Mouse (Mus musculus) neural tube, embryonic 13.5 days (tissue): Measurements from ENCODE around the gene Pon1. TPM values are rescaled to one million over a fixed set of nuclear protein-coding genes. Genes with fewer than 3 reads are reported as not detected.
"Not testable (repeated sequence)": the region's sequence is repeated elsewhere in the genome, so short reads cannot be mapped to it uniquely, and the experiment has no call there.

Experiments
- ATAC-seq: fragments of 200-750 bp; cut with Nextera tagmentation; 2 replicates; pipeline ENCODE4 v1.8.0; 2017; ENCODE audit warnings: low read depth, mild to moderate bottlenecking, moderate TSS enrichment, moderate library complexity
- H3K27ac ChIP-seq: fragments of 300-500 bp; sonication (generic); replicated peaks from 2 replicates; pipeline ENCODE4 v1.5.1; 2015; ENCODE audit warnings: moderate library complexity, mild to moderate bottlenecking, inconsistent platforms
- H3K27me3 ChIP-seq: fragments of 300-500 bp; sonication (generic); 2 replicates; pipeline ENCODE4 v1.6.1; 2015; ENCODE audit warnings: mild to moderate bottlenecking, inconsistent platforms
- H3K36me3 ChIP-seq: fragments of 300-500 bp; sonication (generic); 2 replicates; pipeline ENCODE4 v1.6.1; 2015; ENCODE audit warnings: mild to moderate bottlenecking, inconsistent platforms
- H3K4me1 ChIP-seq: fragments of 300-500 bp; sonication (generic); replicated peaks from 2 replicates; pipeline ENCODE4 v1.6.1; 2015; ENCODE audit warnings: inconsistent platforms
- H3K4me2 ChIP-seq: fragments of 300-500 bp; sonication (generic); 2 replicates; pipeline ENCODE4 v1.6.1; 2015; ENCODE audit warnings: inconsistent platforms, mild to moderate bottlenecking, moderate library complexity
- H3K4me3 ChIP-seq: fragments of 300-500 bp; sonication (generic); 2 replicates; pipeline ENCODE4 v1.5.1; 2015; ENCODE audit warnings: mild to moderate bottlenecking, inconsistent platforms
- H3K9ac ChIP-seq: fragments of 300-500 bp; sonication (generic); 2 replicates; pipeline ENCODE4 v1.6.1; 2015; ENCODE audit warnings: moderate library complexity, mild to moderate bottlenecking, inconsistent platforms
- H3K9me3 ChIP-seq: fragments of 300-500 bp; sonication (generic); 2 replicates; pipeline ENCODE4 v1.6.1; 2016; ENCODE audit warnings: inconsistent platforms
- WGBS: fragments of 180-500 bp; shearing (Covaris S2); methylation state at CpG from one replicate; pipeline ENCODE4 v1.1.7; 2015; 5-methylcytosine and 5-hydroxymethylcytosine counted together
- polyA plus RNA-seq: library from polyadenylated mRNA; unstranded; fragments of >200 nt; fragmentation: Nextera tagmentation; extraction: Ambion mirVana; gene quantifications from 2 replicates; pipeline ENCODE4 v1.2.1, GENCODE M21; 2015

Gene Pon1
- polyA plus RNA-seq = 0.19 TPM in 1 of 2 replicates, not detected in the other

DNA sequence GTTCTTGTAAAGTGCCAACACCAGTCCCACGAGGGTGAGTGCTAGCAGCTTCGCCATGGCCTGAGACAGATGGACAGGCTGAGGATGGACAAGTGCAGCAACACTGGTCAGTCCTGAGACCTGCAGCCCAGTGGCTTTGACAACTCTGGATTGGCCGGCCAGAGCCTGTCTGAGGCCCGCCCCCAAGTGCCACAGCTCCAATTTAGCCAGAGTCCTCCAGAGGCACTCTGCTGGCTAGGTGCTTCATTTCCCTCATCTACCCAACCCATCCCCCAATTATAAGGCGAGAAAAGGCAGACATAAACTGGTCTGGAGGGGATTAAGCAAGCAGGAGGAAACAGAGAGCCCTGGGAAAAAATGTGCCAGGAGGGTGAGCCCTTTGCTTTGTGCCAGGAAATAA, at the start of gene Pon1:
Gene Pon1 (minus strand): TSS at position 254 of the 400 bp plus-strand sequence.
- Histone ChIP-seq H3K36me3 (no peaks in the 10 kb centered on the region), H3K27ac (no peak within 1 kb of the TSS), H3K4me2 (no peak within 1 kb of the TSS), H3K27me3 (no peaks in the 10 kb centered on the region), H3K9me3 (no peaks in the 10 kb centered on the region), H3K9ac (no peak within 1 kb of the TSS), H3K4me1 (no peaks in the 10 kb centered on the region), H3K4me3 (no peak within 1 kb of the TSS)
- 56% methylated on average over 5 of the region's 5 CpGs for WGBS
- ATAC-seq = no peak

DNA sequence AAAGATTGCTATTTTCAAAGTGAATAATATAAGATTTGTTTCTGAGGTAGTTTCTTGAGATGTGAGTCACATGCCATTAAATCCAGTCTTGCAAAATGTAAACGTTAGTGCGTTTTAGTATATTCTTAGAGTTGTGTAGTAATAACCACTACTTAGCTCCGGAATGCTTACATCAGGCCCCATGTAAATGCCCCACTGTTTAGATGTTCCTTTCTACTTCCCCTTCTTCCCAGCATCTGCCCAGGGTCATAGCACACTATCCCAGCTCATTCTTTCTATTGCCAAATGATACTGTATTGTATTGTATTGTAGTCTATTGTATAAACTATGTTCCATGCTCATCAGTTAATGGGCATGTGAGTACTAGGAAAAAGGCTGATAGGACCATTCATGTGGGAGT, 45.1 kb upstream of the Pon1 start:
- no peak for ATAC-seq
- Histone ChIP-seq H3K36me3 (no peaks in the 10 kb centered on the region), H3K4me3 (no peak overlapping the region), H3K9me3 (no peaks in the 10 kb centered on the region), H3K4me2 (no peak overlapping the region), H3K9ac (no peak overlapping the region), H3K27me3 (no peaks in the 10 kb centered on the region), H3K4me1 (no peaks in the 10 kb centered on the region), H3K27ac (no peak overlapping the region)
- 94% methylated on average over 3 of the region's 3 CpGs for WGBS

DNA sequence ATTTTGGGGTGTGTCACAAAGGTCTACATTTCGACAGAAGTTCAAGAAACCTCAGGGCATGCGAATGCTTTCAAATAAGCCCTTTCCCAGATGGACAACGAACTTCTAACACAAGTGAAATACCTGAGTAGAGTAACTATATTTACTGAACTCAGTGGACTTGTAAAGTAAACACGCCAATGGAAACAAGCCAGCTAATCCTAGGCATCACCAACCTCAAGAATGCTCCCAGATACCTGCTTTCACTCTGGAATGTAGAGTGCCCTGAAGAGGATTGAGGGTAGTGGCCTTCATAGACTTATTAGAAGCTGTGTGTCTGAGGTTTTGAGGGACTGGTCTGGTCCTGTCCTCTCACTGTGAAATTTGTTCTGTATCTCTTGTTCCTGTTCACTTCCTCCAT, 43.8 kb upstream of the Pon1 start:
- H3K4me2 ChIP-seq = no peak overlapping the region
- ATAC-seq = no peak
- H3K4me1 ChIP-seq = no peaks in the 10 kb centered on the region
- no peaks in the 10 kb centered on the region for H3K36me3 ChIP-seq
- H3K9me3 ChIP-seq = no peaks in the 10 kb centered on the region
- H3K27me3 ChIP-seq = no peaks in the 10 kb centered on the region
- H3K4me3 ChIP-seq = no peak overlapping the region
- H3K27ac ChIP-seq = no peak overlapping the region
- H3K9ac ChIP-seq = no peak overlapping the region
- WGBS = 87% methylated on average over 4 of the region's 4 CpGs

DNA sequence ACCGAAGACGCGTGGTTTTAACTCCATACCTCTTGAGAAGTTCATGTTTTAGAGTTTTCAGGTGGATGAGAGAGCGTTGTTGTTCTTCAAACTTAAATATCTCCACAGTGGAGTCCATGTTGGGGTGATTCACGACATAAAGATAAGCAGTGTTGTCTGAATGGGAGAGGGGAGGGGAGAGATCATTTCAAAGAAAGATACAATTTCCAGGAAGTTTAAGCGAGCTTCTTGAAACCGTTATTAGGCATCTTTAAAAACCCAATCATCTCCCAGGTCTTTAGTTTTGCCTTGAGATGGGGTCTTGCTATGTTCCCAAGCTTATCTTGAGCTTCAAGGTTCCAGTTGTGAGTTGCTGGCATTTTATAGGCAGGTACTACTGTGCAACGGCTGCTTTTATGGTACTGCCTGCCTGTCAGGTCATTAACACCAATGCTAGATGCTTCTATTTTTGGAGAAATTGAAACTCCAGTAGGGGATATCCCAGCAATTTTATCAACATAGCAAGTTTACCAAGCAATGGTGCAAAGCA, 43.2 kb upstream of the Pon1 start:
- no peak overlapping the region for H3K9ac ChIP-seq
- H3K9me3 ChIP-seq = no peaks in the 10 kb centered on the region
- H3K4me3 ChIP-seq = no peak overlapping the region
- no peaks in the 10 kb centered on the region for H3K36me3 ChIP-seq
- no peaks in the 10 kb centered on the region for H3K4me1 ChIP-seq
- ATAC-seq = no peak
- no peak overlapping the region for H3K27ac ChIP-seq
- WGBS = 94% methylated on average over 8 of the region's 8 CpGs
- H3K27me3 ChIP-seq = no peaks in the 10 kb centered on the region
- H3K4me2 ChIP-seq = no peak overlapping the region

DNA sequence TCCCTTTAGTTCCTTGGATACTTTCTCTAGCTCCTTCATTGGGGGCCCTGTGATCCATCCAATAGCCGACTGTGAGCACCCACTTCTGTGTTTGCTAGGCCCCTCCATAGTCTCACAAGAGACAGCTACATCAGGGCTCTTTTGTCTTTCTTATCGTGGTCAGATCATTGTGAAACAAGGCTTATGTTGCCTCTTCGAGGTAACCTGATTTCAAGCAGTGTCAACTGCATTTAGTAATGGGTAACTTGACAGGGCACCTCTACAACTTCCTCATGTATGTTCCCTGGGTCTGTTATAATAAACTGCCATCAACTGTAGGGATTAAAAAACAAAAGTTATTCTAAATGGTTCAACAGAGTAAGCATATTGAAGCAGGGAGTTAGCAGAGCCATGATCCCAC, 40.8 kb upstream of the Pon1 start:
- H3K4me3 ChIP-seq = no peak overlapping the region
- no peak for ATAC-seq
- 87% methylated on average over 3 of the region's 3 CpGs for whole genome bisulfite sequencing
- no peaks in the 10 kb centered on the region for H3K27me3 ChIP-seq
- H3K36me3 ChIP-seq = no peaks in the 10 kb centered on the region
- no peak overlapping the region for H3K4me2 ChIP-seq
- H3K9ac ChIP-seq = no peak overlapping the region
- H3K4me1 ChIP-seq = no peaks in the 10 kb centered on the region
- H3K9me3 ChIP-seq = no peaks in the 10 kb centered on the region
- no peak overlapping the region for H3K27ac ChIP-seq

DNA sequence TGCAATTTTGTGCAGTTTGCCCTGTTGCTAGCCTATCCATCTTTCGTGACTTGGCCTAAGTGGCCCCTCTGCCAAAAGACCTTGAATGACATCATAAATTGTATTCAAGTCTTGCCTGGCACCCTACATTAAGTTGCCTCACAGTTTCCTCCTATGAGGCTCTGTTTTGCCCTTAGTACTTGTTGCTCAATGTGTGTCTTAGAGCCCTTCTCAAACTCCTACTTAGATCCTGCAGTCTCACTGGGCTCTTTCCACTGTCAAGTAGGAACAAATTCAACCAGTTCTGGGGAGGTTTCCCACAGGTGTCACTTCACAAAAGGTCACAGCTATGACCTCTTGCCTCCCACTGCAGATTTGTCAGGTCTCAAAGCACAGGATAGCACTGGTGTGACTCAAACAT, 40.1 kb upstream of the Pon1 start:
- Histone ChIP-seq H3K27me3 (no peaks in the 10 kb centered on the region), H3K9ac (no peak overlapping the region), H3K27ac (no peak overlapping the region), H3K36me3 (no peaks in the 10 kb centered on the region), H3K9me3 (no peaks in the 10 kb centered on the region), H3K4me2 (no peak overlapping the region), H3K4me1 (no peaks in the 10 kb centered on the region), H3K4me3 (no peak overlapping the region)
- ATAC-seq = no peak
- 92% methylated on average over 1 of the region's 1 CpGs for WGBS

DNA sequence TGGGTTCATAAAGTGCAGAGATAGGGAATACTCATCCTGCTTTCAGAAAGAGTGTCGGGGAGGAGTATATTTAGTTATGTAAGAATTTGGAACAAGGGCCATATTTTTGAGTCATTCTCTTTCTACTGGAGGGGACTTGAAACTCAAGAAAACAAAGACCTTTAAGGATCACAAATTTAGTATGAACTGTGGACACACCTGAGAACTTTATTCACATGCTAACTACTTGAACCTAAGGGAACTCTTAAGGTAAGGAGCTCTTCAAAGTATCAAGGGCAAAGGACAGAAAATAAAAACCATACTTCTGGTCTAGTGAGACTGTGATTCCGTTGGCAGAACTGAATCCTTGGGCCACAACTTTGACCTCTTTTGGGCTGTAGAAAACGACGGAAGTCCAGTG, 38.3 kb upstream of the Pon1 start:
- ATAC-seq = no peak
- no peak overlapping the region for H3K9ac ChIP-seq
- no peak overlapping the region for H3K4me2 ChIP-seq
- no peaks in the 10 kb centered on the region for H3K36me3 ChIP-seq
- H3K27me3 ChIP-seq = no peaks in the 10 kb centered on the region
- no peaks in the 10 kb centered on the region for H3K4me1 ChIP-seq
- no peak overlapping the region for H3K4me3 ChIP-seq
- H3K9me3 ChIP-seq = no peaks in the 10 kb centered on the region
- 94% methylated on average over 4 of the region's 4 CpGs for WGBS
- H3K27ac ChIP-seq = no peak overlapping the region

DNA sequence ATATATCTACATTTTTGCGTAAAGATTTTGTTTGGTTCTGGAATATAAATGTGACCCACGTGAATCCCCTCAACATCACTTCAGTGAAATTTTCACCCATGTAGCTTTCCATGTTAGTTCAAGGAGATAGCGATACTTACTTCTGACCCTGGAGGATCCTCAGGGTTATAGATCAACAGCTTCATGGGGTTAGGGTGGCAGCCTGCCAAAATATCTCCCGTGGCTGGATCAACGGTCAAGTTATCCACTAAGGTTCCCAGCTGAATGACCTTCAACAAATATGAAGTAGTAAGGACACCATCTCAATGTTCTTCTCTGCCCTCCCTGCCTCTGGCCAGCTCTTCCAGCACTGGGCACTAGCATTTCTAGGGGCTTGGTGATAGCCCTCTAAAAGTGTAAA, 36.5 kb upstream of the Pon1 start:
- H3K36me3 ChIP-seq = no peaks in the 10 kb centered on the region
- no peak for ATAC-seq
- H3K4me2 ChIP-seq = no peak overlapping the region
- H3K27me3 ChIP-seq = no peaks in the 10 kb centered on the region
- no peaks in the 10 kb centered on the region for H3K4me1 ChIP-seq
- H3K4me3 ChIP-seq = no peak overlapping the region
- H3K27ac ChIP-seq = no peak overlapping the region
- H3K9ac ChIP-seq = no peak overlapping the region
- 90% methylated on average over 5 of the region's 5 CpGs for WGBS
- H3K9me3 ChIP-seq = no peaks in the 10 kb centered on the region

DNA sequence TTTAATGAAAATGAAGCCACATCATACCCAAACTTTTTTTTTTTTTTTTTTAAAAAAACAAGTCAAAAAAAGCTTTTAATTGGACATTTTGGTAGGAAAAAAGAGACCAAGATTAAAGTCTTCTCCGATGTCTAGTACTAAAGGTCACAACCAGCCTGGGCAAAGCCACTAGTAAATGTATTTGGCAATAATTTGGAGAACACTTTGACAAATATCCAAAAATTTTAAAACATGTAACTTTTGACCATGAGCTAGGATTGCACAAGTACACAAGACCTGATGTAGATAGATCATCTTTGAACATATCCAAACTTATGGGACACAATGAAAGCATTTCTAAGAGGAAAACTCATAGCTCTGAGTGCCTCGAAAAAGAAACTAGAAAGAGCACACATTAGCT, 29.8 kb upstream of the Pon1 start:
- 91% methylated on average over 2 of the region's 2 CpGs for WGBS

DNA sequence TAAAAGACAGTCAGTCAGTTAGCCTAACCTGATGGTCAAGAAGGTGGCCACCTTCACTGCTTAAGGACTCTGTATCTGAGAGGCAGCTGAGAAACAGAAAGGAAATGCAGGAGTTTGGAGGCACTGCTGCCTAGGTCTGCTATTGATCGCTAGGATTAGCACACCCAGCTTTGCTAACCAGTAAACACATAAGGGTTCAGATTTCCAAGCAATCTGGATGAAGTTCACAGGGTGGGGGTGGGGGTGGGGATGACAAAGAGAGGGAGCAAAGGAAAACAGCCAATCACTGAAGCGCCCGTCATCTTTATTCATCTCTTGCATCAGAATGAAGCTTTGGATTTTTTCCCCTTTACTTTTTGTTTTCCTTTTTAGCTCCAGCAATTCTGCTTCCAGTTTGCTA, 28.3 kb upstream of the Pon1 start:
- Histone ChIP-seq H3K27ac (no peak overlapping the region), H3K4me1 (no peaks in the 10 kb centered on the region), H3K9ac (no peak overlapping the region), H3K9me3 (no peaks in the 10 kb centered on the region), H3K27me3 (no peaks in the 10 kb centered on the region), H3K4me2 (no peak overlapping the region), H3K4me3 (no peak overlapping the region), H3K36me3 (no peaks in the 10 kb centered on the region)
- ATAC-seq = no peak
- WGBS = 76% methylated on average over 3 of the region's 3 CpGs

More for the DNA sequence above, 29.8 kb upstream of the Pon1 start:
- H3K4me3 ChIP-seq, H3K27ac ChIP-seq, H3K9me3 ChIP-seq, H3K4me1 ChIP-seq, ATAC-seq, H3K27me3 ChIP-seq, H3K4me2 ChIP-seq, H3K9ac ChIP-seq, H3K36me3 ChIP-seq: not testable (repeated sequence)

DNA sequence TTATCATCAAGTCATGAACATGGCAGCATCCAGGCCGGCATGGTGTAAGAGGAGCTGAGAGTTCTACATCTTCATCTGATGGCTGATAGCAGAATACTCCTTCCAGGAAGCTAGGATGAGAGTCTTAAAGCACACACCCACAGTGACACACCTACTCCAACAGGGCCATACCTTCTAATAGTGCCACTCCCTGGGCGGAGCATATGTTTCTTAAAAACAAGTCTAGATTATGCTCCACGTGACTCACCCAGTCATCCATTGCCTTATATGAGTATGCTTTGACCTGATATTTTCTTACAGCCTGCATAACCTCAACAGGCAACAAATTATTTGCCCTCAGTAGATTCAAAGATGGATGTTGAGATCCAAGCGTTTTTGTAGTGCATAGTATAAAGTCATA, 24.4 kb upstream of the Pon1 start:
- no peak overlapping the region for H3K4me2 ChIP-seq
- H3K36me3 ChIP-seq = no peaks in the 10 kb centered on the region
- no peaks in the 10 kb centered on the region for H3K9me3 ChIP-seq
- no peak overlapping the region for H3K4me3 ChIP-seq
- no peak overlapping the region for H3K9ac ChIP-seq
- H3K27ac ChIP-seq = no peak overlapping the region
- no peaks in the 10 kb centered on the region for H3K4me1 ChIP-seq
- H3K27me3 ChIP-seq = no peaks in the 10 kb centered on the region
- WGBS = 94% methylated on average over 4 of the region's 4 CpGs
- no peak for ATAC-seq

DNA sequence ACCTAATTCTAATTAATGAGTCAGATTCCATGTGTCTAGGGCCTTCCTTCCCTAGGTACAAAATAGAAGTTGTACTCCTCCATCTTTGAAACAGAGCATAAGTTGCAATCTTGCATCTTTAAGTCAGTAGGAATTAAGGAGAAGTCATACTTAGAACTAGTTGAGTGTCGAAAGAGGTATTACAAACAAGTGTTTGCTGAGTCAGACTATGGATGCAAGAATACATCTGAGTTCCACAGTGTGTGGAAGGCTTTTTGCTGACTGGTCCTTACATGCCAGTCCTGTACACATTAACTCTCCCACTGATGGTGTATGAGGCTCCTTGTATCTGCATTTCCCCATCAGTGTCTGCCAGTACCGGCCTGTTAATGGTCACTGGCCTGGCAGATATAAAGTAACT, 14.1 kb upstream of the Pon1 start:
- Histone ChIP-seq H3K9ac (no peak overlapping the region), H3K36me3 (no peaks in the 10 kb centered on the region), H3K9me3 (peaks cover 7% of the 10 kb centered on the region; the same call in 1 of the 2 replicates), H3K4me3 (no peak overlapping the region), H3K27ac (no peak overlapping the region), H3K4me1 (no peaks in the 10 kb centered on the region), H3K27me3 (no peaks in the 10 kb centered on the region), H3K4me2 (no peak overlapping the region)
- WGBS = 74% methylated on average over 2 of the region's 2 CpGs
- no peak for ATAC-seq

DNA sequence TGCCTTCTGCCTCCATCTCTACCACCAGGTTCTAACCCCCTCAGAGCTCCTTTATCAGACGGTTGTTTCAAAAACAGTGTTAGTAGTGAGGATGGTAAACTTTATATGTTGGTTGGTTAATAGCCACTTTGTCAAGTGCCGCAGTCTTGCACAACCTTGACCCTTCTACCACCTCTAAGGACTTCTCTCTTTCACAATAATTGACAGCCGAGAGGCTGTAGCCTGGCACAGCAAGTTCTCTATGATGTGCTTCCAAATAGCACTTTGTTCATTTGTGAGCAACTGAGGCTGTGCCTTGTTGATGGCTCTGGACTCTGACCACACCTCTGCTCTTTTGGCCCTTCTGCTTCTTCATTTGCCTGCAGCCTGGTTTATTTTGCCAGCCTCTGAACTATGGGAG, 6.2 kb upstream of the Pon1 start:
- no peaks in the 10 kb centered on the region for H3K4me1 ChIP-seq
- no peak overlapping the region for H3K27ac ChIP-seq
- peaks cover 7% of the 10 kb centered on the region; the same call in 1 of the 2 replicates for H3K9me3 ChIP-seq
- WGBS = 89% methylated on average over 3 of the region's 3 CpGs
- H3K36me3 ChIP-seq = no peaks in the 10 kb centered on the region
- H3K4me3 ChIP-seq = no peak overlapping the region
- no peak overlapping the region for H3K9ac ChIP-seq
- ATAC-seq = no peak
- no peak overlapping the region for H3K4me2 ChIP-seq
- no peaks in the 10 kb centered on the region for H3K27me3 ChIP-seq
